Mouse (Mus musculus) erythroblast, embryonic 14.5 days (primary cell): ENCODE results near the gene Gpbar1.

Source experiments
- GATA1 ChIP-seq: IDR thresholded peaks from 2 replicates; pipeline ENCODE4 v1.6.1; 2012; ENCODE audit warnings: low read length, inconsistent platforms, mixed read lengths
- TAL1 ChIP-seq: IDR thresholded peaks from 3 replicates; pipeline ENCODE4 v1.6.1; 2012; ENCODE audit warnings: low read length, inconsistent platforms, mixed read lengths

DNA sequence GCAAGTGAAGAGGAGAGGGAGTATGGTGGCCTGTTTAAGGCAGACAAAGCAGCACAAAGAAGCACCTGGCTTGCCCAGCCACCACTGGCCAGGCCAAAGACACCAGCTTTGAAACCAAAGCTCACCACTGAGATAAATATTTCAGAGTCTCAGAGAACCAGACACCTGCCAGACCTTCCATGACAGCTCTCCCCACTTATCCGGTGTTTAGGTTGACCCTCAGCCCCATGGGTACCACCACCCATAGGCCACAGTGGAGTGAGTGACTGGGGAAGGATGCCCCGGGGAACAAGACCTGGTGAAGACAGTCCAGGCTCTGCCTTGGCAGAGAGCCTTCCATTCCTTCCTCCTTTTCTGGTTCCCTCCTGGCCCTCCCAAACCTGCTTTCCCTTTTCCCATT is 24.5 kb downstream of the Gpbar1 start:
- no peak for TF ChIP-seq GATA1
- TF ChIP-seq TAL1: no peak
